Mouse (Mus musculus) embryo, embryonic 11 days (tissue): ENCODE results near the gene Hist3h2a.

Experiments
- DNase-seq: peaks from one replicate; pipeline ENCODE4 v3.0.0-alpha.2; 2015

Gene Hist3h2a

DNA sequence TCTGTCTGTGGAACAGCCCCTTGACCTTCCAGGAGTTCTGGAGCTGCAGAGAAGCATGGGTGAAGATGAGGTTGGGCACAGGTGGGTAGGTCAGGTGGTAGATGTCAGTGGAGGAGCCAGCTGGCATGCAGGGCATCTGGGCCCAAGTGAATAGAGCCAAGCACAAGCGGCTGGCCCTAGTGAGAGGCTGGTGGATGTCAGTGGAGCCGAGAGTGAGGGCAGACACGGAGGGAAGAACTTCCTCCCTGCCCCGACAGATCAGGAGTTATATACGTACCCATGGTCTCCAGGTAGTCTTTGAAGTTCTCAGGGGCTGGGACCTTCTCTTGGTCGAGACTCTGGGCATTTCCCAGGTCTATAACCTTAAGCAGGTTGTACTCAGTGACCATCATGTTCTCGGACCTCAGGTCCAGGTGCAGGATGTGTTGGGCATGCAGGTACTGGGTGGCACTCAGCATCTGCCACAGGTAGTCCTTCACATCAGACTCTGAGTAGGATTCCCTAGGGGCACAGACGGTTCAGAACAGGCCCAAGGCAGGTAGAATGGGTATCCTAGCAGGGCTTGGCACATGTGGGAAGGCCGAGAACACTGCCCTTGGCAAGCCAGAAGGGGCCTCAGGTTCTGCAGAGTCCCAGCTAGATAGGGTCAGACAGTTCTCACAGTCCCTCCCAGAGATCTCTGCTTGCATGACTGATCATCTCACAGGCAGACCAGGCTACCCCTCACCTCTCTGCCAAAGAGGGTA, 40.7 kb downstream of the Hist3h2a start:
- no peak for DNase-seq

DNA sequence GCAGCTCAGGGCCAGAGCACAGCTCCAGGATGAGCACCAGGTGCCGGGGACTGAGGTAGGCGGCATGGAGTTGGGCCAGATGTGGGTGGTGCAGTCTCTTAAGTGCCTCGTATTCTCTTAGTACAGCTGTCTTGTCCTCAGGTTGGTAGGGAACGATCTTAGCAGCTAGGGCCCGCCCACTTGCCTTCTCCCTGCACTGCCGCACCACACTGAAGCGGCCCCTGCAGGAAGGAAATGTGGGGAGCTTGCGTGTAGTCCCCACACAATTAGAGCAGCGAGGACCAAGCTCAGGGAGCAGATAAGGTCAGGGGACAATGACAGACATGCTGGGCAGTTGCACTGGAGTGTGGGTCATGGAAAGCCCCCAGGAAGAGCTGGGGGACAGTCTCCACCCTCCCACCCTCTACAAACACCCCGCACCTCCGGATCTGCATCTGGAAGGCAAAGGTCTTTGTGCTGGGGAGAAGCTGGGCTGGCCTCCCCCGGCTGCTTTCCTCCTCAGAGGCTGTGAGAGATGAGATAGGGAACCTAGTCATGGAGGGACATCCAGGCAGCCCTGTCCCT, 41.4 kb downstream of the Hist3h2a start:
- DNase-seq, result no peak

DNA sequence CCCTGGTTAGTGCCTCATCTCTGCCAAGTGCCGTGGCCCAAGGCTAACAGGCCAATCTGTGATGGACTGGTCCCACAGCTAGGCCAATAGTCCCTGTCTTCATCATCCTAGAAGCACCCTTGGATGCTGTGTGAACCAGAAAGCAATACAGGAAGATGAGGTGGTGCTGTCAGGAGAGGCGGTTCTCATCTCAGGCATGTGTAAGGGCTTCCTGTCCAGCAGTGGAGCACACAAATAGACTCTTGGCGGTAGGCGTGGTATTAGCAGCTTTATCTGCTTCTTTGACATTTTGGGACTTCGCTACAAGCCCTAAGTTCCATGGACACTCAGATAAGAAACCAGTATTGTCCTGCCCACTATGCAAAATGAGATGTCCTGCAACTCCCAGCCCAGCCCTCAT, 43.1 kb downstream of the Hist3h2a start:
- DNase-seq, result no peak

DNA sequence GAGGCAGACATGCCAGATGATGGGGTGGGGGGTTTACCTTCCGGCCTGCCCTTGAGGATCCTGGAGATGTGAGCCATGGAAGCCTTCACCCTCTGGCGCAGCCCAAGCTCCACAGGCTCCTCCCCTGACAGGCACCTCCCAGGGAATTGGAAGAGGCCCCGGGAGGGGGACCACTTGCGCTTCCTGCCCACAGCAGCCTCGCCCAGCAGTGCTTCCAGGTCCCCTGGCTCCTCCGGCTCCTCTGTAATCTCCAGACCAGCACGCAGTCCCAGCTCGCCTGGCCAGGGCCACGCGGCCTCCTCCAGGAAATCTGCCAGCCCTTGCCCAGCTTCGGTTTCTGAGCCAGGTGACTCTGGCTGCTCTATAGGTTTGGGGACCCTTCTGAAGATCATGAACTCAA, 44.7 kb downstream of the Hist3h2a start:
- DNase-seq, result no peak

DNA sequence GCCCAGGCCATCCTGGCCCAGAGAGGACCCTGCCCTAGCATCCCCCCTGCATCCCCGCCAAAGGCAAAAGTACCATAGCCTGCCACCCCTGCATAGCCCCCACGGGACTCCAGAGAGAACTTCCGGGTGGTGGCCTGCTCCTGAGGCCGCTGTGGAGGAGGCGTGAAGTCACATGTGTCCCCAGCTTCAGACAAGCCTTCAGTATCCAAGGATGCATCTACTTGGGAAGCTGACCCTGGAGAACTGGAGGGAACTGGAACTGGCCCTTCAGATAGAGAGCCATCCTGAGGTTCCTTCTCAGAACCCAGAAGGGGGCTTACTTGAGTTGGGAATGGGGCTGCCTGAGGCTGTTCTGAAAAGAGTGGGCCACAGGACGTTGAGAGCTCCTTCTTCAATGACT, 45.3 kb downstream of the Hist3h2a start:
- no peak for DNase-seq

DNA sequence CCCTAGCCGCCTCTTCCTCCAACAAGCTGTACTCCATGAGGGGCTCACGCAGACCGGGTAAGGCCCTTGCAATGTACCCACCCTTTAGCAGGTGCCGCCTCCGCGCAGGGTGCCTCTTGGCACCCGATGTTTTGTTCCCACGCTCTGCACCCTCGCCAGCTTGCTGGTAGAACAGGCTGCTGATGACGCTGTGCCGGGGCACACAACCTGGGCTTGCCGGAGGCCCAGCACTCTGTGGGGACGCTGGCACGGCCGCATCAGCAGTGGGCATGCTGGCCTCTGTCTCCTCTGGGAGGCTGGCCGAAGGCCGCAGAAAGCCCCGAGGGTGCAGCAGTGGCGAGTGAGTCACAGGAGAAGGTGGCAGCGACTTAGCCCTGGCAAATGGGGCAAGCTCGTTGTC, 46.1 kb downstream of the Hist3h2a start:
- DNase-seq, result no peak

DNA sequence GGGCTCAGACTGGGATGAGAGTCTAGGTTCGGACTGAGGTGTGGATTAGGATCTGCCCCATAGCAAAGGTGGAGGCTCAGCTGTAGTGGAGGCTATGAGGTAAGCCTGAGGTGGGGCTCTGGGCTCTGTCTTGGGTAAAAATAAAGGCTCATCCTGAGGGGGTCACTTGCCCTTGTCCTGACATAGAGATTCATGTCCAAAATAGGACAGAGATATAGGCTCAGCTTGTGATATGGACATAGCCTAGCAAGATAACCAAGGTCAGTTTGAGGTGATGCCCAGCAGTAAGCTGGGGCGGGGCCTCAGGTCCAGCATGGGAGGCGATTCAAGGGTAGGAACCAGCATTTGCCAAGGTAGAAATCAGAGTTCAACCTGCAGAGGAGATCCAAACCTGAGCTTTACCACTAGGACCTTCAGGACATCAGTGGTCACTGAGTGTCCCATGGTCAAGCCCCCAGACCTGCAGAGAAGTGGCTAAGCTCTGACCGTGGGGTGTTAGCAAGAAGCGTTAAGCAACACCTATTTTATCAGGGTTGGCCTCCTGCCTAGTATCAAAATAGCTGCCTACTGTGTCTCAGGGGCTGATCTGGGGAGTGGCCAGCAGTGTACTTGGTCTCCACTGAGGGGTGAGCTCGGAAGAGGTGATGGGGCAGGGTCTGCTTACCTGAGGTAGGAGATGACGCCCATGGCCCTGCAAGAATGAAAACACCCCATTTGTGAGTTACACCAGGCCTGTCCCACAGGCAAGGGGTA, 48.0 kb downstream of the Hist3h2a start:
- no peak for DNase-seq
